Mouse (Mus musculus) frontal cortex, postnatal 25 days (tissue): Measurements from ENCODE around the gene Glrx5.

Experiments used
- DNase-seq, 2 experiments: peaks; one replicate each; pipeline ENCODE4 v3.0.0; 2022; ENCODE audit warnings: low spot score in 2 of 2

The Glrx5 gene

GRCm38 (mm10) chr12:105031081-105032058 is 1.1 kb upstream of the Glrx5 start:
- DNase-seq, result no peak

GRCm38 (mm10) chr12:105032832-105033775 is 616 bp downstream of the Glrx5 start:
- DNase-seq, result no peak

DNA sequence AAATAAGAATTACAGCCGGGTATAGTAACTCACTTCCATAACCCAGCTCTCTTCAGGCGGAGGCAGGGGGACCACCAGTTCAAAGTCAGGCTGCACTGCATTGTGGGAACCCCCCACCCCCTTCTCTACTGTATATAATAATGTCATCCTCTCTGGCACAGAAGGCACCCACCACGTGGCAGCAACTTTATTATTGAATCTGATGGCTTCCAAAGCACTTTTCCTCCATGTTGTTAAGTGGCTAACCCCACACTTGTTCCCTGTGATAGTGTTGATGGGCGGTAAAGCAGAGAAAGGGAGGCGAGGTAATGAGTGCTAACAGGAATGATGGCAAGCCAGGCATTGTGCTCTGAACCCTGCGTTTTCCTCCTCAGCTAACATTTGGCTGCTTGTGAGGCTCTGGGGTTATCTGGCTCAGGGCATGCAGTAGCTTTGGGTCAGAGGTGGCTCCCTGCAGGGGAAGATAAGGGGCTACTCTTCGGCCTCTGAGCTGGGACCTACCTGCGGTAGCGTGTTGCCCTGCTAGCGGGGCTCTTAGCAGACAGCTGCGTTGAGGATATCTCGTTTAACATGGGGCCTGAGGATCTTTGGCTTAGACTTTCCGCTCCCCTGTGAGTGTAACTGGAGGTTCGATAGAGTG is 1.8 kb downstream of the Glrx5 start:
- no peak for DNase-seq

DNA sequence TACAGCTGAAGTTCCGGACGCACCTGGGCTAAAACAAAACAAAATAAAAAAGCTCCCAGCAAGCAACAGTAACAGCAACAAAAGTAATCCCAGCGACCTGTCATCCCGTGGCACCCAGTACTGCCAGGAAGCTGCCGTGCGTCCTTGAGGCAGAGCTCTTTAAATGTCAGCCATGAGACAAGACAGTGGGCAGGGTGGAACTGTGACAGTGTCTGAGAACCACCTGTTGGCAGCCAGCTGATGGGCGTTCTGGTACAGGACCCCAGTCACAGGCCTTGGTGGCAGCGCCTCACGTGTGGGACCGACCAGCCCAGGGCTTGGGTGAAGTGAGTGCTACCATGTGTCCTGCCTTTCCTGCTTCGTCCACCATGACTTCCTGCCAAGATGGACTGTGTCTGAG is 5.7 kb downstream of the Glrx5 start:
- DNase-seq, result no peak

GRCm38 (mm10) chr12:105038918-105039317 is 6.4 kb downstream of the Glrx5 start:
- DNase-seq, result no peak

GRCm38 (mm10) chr12:105039578-105040289 is 7.2 kb downstream of the Glrx5 start:
- no peak for DNase-seq

GRCm38 (mm10) chr12:105040950-105041349 is 8.5 kb downstream of the Glrx5 start:
- no peak for DNase-seq

DNA sequence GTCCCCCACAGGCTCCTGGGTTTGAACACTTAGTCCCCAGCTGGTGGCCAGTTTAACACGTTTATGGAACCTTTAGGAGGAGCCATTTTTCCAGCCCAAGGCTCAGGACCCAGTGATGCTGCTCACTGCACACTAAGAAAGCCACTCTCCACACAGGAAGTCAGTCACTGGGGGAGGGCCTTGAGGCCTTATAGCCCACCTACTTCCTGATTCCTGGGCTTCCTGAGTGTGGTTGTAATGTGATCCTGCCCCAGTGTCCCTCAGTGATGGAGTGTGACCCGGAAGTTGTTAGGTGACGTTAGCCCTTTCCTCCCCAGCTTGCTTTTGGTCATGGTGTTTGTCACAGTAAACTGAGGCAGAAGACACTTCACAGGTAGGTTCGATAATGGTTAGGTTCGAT is 10.6 kb downstream of the Glrx5 start:
- DNase-seq, result no peak

DNA sequence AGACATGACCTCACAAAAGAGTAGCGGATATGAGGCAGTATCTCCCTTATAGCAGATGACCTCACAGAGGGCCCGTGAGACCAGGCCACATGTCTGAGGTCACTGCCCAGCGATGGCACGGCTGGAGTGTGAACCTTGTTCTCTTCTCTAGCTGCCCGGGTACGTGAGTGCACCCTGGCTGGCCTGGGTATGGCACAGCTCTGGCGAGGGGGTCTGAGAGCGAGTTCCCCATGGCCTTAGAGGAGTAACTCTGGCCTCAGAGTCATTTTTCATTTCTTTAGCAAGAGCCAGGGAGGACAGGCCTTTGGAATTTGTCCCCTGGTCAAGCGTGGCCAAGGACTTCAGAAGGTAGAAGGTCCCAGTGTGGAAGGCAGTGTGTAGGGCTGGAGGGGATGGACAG is 12.3 kb downstream of the Glrx5 start:
- DNase-seq, result no peak

DNA sequence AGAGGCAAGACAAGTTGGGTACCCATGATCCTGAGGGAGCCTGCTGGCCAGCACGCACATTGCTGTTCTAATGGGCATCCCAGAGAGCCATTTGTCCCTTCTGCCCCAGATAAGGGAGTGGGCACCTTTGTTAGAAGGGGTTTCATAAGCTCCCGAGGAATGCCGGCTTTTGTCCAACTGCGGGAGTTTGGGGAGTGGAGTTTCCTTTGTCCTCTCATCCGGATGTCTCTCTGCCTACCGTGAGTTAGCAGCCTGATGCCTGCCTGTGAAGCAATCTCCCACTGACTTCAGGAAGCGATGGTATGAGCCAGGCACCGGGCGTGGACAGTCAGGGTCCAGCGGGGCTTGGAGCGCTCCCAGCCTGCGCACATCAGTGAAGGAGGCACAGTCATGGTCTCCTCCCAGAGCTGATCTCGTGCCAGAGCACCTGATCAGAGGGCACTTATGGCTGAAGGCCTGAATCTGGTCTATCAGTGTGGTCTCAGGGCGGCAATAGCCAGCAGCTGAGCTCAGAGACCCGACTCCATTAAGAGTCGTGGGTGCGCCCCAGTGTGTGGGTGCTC is 15.9 kb downstream of the Glrx5 start:
- DNase-seq, result no peak

- no peak for DNase-seq
Measured at GRCm38 (mm10) chr12:105049813-105050212, 17.3 kb downstream of the Glrx5 start.

- DNase-seq, result peak; percentile 45 to 59
Measured at GRCm38 (mm10) chr12:105050898-105051297, 18.4 kb downstream of the Glrx5 start.

GRCm38 (mm10) chr12:105054041-105054440 is 21.6 kb downstream of the Glrx5 start:
- no peak for DNase-seq

DNA sequence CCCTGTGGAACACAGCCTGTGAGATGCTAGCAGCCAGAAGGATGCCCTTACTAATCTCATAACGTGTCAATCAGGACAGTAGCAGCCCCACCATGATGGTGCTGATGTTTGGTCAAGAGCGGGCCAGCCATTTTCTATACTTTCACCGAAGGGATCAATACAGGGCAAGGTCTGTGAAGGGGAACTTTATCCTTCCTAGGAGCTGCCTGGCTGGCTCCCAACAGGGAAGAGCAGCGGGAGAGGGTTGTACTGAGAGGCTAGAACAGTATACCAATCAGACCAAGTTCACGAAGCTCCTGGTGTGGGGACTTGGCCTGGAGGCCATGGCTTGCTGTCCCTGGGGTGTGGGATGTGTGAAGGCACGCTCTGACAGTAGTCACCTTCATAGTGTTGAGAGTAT is 22.8 kb downstream of the Glrx5 start:
- DNase-seq, result no peak

DNA sequence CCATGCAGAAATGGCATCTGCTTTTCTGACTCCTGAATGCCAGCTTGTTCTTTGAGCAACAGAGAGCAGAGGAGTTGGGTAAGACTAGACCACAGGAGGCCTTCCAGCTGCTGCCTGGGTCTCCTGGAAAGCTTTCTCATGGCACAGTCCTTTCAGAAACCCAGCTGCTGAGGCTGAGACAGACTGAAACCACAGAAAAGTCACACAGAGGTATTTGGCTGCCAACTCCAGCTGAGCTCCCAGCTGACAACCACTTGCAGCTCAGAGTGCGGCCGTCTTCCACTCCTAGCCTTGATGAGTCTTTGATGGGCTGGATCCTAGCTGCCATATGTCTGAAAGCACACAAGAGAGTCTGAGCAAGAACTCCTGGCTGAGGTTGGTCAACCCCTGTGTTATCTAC is 27.5 kb downstream of the Glrx5 start:
- DNase-seq, result no peak

- no peak for DNase-seq
Measured at GRCm38 (mm10) chr12:105063201-105064134, 31.0 kb downstream of the Glrx5 start.

DNA sequence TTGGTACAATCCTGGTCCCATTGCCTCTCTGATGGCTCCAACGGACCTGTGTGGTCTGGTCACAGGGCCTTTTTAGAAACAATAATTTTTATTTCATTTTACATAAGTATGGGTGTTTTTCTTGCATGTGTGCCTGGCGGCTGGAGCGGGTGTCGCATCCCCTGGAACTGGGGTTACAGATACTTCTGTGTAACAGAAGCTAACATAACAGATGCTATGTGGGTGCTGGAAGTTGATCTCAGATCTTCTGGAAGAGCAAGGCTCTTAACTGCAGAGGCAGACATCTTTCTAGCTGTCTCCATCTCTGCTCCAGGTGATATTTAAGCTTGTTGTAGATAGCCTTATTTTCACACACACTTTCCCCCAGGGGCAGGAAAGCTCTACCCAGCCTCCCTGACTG is 31.7 kb downstream of the Glrx5 start:
- no peak for DNase-seq

- no peak for DNase-seq
Measured at GRCm38 (mm10) chr12:105065119-105065518, 32.6 kb downstream of the Glrx5 start.

DNA sequence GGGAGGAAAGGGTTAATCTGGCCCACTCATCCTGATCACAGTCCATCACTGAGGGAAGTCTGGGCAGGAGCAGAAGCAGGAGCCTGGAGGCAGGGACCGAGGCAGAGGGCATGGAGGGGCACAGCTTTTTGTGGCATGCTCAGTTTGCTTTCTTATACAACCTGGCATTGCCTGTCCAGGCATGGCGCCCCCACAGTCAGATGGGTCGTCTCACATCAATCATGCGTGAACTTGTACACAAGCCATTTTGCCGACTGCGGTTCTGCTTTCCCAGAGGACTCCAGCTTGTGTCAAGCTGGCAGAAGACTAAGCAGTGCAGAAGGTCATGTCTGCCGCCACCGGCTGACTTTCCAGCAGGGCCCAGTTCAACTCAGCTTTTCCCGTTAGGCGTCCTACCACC is 34.0 kb downstream of the Glrx5 start:
- DNase-seq, result no peak

GRCm38 (mm10) chr12:105068911-105069310 is 36.4 kb downstream of the Glrx5 start:
- DNase-seq, result no peak
